Mouse (Mus musculus): Measurements from ENCODE around the gene Hook1. TPM values are rescaled to one million over a fixed set of nuclear protein-coding genes. Genes with fewer than 3 reads are reported as not detected.

The Hook1 gene
- total RNA-seq, 2 experiments from 2014 or later, result 5.3 to 6.4 TPM

Other genes starting within 250 kb of the Hook1 start
- not detected for gene Cyp2j13, start 110.3 kb downstream of the Hook1 start, total RNA-seq (2021)
- not detected for gene Cyp2j12, start 173.9 kb downstream of the Hook1 start, total RNA-seq (2021)